Mouse (Mus musculus) ES-Bruce4 (cell line): ENCODE measurements around the gene D430042O09Rik.

Experiments used
- CTCF ChIP-seq: IDR thresholded peaks from one replicate; pipeline ENCODE4 v1.8.1; 2011; ENCODE audit warnings: low read depth, low read length
- EP300 ChIP-seq: IDR thresholded peaks from 2 replicates; pipeline ENCODE4 v1.6.1; 2011; ENCODE audit warnings: low read depth, low read length; ENCODE audit not compliant: insufficient read depth
- POLR2A ChIP-seq: IDR thresholded peaks from one replicate; pipeline ENCODE4 v1.8.1; 2011; ENCODE audit warnings: low read length; ENCODE audit not compliant: insufficient read depth

DNA sequence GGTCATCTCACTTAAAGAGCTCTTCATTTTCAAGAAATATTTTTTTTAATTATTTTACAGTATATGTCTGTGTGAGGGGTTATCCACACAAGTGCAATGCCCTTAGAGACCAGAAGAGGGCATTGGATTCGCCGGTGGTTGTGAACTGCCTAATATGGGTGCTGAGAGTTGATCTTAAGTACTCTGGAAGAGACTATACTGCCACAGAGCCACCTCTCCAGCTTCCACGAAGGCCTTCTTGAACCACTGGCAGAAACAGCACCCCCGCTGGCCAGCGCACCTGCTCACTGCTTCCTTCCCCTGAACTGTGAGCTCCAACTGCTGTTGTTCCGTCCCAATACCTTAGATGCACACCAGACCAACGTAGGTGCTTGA, 39.6 kb downstream of the D430042O09Rik start:
- no peak for TF ChIP-seq CTCF
- TF ChIP-seq POLR2A: no peak
- no peak for TF ChIP-seq EP300
